Mouse (Mus musculus): ENCODE data around the gene Gm49373. TPM values are rescaled to one million over a fixed set of nuclear protein-coding genes. Genes with fewer than 3 reads are reported as not detected.
A peak's percentile ranks its signal among the peaks of the same experiment; 100 is the strongest.

The Gm49373 gene
- polyA plus RNA-seq (2012; rRNA removed), result 1.6 and 2.5 TPM in 2 replicates

DNA sequence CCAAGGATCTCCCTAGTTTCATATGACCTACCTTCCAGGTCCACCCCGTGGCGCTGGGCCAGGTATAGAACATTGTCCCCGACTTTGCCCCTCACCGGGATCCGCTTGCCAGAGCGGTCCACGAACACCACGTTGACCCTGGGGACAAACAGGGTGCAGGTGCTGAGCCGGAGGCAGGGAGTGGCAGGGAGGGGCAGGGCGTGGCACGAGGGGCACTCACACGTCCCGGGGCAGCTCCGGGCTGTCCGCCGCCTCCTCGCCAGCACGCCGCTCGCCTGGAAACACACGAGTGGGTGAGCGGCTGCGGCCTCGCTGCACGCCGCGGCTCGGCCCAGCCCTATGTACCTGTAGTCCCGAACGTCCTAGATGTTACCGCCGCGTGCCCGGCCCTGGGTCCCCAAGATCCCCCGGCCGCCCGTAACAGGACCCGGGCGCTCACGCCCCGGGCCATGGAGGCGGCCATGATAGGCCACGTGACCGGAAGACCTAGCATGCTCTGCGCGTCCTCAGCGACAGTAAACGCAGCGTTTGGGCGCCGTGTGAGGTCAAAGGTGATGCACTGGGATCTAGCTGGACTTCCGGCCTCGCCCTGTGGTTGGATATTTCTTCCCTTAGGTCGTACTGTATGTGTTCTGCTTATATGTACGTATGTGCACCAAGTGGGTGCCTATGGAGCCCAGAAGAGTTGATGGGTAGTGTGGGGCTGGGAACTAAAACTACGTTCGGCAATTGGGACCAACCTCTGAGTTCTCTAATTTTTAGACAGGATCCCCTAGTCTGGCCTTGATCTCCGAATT, at the start of gene Gm49373, which contains the start of gene Fdx1l:
Gene Gm49373 (minus strand): TSS at position 53 of the 797 bp plus-strand sequence.
Gene Fdx1l (minus strand): TSS at position 571 of the 797 bp plus-strand sequence.
- peak; percentile 84 to 94 for DNase-seq (ENCODE audit: extremely low spot score in 1 of 2, low spot score in 1 of 2)

DNA sequence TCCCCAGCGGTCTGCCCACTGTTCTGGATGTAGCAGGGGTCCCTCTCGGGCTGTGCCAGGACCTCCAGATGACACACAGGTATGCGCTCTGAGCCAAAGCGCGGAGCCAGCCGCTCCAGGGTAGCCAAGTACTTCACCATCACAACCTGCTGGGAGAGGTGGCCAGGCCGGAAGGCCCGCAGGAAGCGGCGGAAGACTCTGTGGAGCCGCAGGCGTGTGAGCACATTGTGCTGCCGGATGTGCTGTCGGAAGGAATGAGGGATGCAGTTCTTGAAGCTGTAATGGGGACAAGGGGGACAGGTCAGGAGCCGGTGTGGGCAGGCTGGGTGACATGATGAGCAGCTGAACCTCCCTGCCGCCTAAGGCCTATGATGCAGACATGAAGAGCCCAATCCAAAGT, 48.6 kb upstream of the Gm49373 start:
- no peak for DNase-seq (ENCODE audit: extremely low spot score in 1 of 2, low spot score in 1 of 2)

DNA sequence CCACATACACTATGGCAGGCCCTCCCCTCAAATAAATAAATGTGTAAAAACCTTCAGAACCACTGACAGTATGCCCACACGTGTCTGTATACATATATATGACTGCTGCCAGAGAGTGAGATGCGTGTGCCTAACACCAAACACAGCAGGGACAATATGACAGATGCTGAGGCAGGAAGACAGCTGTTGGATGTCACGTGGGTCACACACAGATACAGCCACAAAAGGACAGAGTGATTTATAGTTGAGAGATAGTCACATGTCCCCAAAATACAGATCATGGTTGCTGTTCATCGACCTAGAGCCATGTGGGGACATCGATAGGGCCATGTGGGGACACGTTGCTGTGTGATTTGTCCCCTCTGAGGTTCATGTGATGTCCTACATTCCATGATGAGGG, 44.2 kb upstream of the Gm49373 start:
- DNase-seq (ENCODE audit: extremely low spot score in 1 of 2, low spot score in 1 of 2), result no peak

DNA sequence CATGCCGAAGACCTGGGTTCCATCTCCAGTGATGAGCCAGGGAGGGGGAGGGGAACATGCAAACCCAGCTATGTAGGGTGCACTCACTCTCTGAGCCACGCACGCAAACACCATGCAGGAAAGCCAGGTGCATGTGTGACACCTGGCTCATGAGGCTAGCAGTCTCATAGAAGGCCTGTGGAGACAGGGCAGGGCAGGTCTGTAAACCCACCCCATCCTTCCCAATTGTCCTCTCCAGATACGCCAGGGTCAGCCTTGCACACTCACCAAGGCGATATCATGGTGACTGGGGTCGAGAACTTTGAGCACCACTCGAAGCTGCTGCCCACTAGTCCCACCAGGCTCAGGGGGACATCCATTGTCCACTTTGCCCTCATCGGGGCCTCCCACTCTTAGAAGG, 42.2 kb upstream of the Gm49373 start:
- no peak for DNase-seq (ENCODE audit: extremely low spot score in 1 of 2, low spot score in 1 of 2)

DNA sequence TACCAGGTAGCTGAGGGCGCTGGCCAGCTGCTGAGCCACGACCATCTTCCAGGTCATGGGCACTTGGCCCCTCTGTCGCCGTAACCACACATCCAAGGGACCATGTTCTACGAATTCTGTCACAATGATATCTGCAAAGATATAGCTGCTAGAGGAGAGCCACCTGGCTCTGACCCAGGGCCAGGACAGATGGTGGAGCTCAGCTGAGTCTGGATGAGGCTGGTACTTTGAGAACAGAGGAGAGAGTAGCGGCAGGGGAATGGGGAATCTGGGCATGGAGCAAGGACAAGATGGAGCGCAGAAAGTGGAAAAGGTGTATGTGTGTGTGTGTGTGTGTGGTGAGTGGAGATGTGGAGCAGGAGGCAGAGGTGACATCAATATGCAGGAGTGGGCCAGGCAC, 41.3 kb upstream of the Gm49373 start:
- DNase-seq (ENCODE audit: extremely low spot score in 1 of 2, low spot score in 1 of 2), result no peak

DNA sequence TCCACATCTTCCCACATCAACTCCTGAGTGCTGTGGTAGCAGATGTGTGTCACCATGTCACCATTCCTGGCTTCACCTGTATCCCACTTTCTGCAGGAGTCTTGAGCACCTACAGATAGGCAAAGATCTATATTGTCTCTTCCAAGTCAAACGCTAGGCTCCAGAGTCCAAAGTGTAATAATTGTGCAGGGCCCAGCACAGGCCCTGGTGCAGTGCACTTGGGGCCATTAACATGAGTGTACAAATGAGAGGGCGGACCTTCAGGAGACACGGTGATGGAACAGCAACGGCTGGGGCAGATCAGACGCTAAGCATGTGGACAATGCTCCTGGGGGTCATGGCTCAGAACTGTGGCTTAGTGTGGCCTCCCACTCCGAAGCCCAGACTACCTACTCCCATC, 40.9 kb upstream of the Gm49373 start:
- no peak for DNase-seq (ENCODE audit: extremely low spot score in 1 of 2, low spot score in 1 of 2)

DNA sequence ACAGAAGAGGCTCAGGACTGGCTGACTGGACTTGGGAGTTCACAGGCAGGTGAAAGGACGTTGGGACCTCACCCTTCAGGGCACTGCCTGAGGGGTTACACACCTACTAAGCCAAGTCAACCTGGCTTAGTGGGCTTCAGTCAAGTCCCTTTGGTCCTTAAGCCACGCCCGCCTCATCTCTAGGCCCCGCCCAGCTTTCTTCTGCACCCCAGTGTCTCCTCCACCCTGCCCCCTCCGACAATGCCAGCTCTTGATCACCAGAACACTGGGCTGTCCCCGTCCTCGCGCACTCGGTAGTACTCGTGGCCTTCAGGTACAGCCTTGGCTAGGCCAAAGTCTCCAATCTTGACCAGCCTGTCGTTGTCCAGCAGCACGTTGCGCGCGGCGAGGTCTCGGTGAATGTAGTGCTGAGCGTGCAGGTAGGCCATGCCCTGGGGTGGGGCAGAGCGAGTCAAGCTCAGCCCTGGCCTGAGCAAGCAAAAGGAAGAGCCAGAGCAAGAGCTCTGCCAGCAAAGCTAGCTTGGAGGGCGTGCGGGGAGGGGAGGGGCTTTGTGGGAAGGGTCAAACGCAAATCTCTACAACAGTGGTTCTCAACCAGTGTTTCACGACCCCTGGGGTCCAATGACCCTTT, 34.8 kb upstream of the Gm49373 start:
- DNase-seq (ENCODE audit: extremely low spot score in 1 of 2, low spot score in 1 of 2), result no peak

DNA sequence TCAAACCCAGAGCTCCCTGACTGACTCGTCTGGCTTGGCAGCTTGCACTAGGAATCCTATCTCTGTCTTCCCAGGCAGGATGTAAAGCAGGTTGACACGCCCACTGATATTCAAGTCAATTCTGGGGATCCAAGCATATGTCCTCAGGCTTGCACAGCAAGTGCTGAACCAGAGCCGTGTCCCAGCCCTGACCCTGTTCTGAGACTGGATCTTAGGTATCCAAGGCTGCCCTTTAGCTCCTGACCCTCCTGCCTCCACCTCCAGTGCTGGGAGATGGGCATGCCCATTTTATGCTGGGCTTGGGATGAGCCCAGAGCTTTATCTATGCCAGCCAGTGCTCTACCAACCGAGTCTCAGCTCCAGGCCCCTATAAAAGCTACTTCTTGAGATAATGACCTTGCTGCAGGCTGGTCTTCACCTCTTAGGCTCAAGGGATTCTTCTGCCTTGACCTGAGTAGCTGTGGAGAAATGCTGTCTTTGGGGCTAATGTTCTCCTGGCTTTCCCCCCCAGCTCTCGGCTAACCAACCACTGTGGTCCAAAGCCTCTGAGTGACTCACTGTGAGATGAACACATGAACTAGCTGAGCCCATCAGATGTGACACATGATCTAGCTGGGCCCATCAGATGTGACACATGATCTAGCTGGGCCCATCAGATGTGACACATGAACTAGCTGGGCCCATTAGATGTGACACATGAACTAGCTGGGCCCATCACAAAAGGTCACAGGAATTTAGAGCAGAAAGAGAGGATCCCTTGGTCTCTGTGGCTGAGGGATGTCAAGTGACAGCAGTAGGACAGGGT, 33.1 kb upstream of the Gm49373 start:
- DNase-seq (ENCODE audit: extremely low spot score in 1 of 2, low spot score in 1 of 2), result peak in 1 of 2 experiments; percentile 33

DNA sequence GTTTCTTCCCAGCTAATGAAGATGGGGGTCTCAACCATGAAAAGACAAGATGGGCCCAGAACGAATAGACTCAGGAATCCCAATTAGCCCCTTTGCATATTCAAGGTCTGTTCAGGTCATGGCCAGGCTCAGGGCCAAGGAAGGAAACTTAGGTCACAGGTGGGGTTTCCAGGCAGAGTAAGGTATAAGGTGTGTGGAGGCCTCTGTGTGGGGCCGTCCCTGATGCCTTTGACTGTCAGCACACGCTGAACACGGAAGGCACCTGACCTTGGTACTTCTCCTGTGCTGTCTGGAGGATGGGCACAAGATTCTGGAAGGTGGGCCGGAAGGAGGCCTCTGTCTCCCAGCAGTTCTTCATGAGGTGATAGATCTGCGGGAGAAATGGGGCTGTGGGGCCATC, 31.9 kb upstream of the Gm49373 start:
- DNase-seq (ENCODE audit: extremely low spot score in 1 of 2, low spot score in 1 of 2), result no peak

DNA sequence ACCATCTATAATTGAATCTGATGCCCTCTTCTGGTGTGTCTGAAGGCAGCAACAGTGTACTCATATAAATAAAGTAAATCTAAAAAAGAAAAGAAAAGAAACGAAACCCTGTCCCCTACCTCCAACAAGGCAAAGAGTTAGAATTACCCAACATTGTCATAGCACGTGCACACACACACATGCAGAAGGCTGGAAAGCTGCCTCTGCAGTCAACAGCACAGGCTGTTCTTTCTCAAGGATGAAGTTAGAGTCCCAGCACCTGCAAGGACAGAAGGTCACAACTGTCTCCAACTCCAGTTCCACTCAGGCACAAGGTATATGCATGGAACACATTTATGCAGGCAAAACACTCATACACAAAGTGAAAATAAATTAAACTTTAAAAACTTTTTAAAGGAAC, 29.2 kb upstream of the Gm49373 start:
- DNase-seq (ENCODE audit: extremely low spot score in 1 of 2, low spot score in 1 of 2), result no peak

DNA sequence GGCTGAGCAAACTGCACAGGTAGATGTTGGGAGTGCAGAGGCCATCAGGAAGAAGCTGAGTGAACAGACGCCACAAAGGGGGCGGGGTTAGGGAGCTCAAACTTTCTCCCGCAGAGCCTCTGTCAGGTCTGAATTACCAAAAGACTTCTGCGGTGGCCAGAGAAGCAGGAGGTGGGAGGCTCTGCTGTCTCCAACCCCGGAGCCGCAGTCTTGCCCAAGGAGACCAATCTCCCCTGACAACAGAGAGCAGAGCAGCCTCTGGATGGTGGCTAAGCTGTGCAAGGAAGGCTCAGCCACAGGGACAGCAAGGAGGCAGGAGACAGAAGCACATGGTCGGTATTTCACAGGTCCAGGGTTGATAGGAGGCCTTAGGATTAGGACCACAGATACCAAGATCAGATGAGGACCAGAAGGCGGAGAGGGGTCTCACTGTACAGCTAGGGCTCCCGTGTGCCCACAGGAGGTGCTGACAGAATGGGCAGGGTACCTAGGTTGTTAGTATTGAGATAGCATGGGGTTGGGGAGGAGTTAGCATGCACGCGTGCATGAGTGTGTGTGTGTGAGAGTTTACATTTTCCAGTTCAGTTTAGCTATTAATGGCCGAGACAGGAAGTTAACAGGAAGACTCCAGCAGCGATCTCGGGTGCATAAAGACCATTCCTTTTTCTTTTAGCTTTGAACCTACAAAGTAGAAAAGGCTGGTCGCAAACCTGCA, 27.7 kb upstream of the Gm49373 start:
- DNase-seq (ENCODE audit: extremely low spot score in 1 of 2, low spot score in 1 of 2), result no peak

DNA sequence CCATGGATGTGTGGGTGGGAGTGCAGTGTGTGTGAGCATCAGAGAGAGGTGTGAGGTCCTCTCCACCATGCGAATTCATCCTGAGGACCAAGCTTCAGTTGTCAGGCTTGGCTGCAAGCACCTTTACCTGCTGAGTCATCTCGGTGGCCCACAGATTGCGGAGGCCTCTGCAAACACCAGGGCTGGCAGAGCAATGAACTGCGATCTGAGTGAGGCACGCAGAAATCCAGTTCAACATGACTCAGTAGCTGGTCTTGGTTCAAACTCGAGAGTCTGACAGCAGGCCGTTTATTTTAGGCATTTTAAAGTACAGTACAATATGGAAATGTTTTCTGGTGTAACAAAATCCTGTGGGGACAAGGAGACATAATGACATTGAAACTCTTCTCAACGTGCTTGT, 24.9 kb upstream of the Gm49373 start:
- peak; percentile 72 to 84 for DNase-seq (ENCODE audit: extremely low spot score in 1 of 2, low spot score in 1 of 2)

DNA sequence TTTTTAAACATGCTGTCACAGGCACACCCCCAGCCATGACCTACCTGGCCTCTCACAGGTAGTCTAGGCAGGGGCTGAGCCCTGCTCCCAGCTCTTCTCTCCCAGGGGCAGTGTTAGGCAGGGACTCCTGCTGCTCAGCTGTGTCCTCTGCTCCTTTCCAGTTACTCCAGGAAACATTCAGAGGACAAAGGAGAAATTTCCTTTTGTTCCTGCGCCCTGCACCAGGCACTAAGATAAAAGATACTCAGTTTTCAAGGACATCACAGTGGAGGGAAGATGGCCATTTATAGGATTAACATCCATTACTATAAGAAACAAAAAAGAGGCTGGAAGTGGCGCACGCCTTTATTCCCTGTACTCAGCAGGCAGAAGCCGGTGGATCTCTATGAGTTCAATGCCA, 23.1 kb upstream of the Gm49373 start:
- no peak for DNase-seq (ENCODE audit: extremely low spot score in 1 of 2, low spot score in 1 of 2)

DNA sequence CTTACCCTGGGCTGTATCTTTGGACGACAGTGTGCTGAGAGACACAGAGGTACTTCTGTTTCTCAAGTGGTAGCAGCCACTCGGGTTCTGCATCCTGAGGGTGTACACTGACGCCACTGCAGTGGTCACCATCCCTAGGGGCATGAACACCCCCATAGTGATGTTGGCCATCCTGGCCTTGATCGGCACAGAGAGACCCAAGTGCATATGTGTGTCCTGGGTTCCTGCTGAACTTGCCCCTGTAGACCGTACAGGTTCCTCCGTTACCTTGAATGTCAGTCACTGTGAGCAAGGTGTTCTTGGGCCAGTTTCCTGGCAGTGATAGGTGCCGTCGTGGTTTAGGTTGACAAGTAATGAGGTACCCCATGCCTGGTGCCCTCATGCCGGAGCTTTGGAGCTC, 20.5 kb upstream of the Gm49373 start:
- DNase-seq (ENCODE audit: extremely low spot score in 1 of 2, low spot score in 1 of 2), result no peak

DNA sequence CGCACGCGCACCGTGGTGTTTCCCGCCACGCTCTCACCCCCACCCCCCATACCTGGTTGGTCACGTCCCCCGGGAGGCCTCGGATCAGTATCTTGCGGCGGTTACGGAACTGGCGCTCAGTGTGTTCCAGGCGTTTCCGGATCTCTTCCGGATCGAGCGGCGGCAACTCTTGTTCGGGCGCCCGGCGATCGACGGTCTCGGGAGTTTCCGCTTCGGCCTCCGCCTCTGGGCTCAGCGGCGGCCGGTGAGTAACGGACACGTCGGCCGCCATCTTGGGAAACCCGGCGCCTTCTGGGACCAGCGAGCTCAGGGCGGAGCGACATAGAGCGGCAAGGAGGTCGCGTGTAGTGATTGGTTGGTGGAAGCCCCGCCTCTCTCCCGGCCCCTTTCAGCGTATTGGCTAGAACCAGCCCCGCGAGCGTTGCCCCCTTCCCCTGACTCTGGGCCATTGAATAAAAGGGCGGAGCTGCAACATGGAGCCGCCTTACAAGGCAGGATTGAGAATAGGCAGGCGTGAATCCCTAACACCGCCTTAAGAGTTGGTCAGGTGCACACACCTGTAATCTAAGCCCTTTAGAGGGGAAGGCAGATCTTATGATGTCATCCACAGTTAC, 18.9 kb upstream of the Gm49373 start, which contains the start of the genes Gm38431 and Raver1:
Gene Gm38431 (minus strand): TSS at position 291 of the 614 bp plus-strand sequence.
Gene Raver1 (minus strand): TSS at position 302 of the 614 bp plus-strand sequence.
- peak; percentile 97 to 98 for DNase-seq (ENCODE audit: extremely low spot score in 1 of 2, low spot score in 1 of 2)

DNA sequence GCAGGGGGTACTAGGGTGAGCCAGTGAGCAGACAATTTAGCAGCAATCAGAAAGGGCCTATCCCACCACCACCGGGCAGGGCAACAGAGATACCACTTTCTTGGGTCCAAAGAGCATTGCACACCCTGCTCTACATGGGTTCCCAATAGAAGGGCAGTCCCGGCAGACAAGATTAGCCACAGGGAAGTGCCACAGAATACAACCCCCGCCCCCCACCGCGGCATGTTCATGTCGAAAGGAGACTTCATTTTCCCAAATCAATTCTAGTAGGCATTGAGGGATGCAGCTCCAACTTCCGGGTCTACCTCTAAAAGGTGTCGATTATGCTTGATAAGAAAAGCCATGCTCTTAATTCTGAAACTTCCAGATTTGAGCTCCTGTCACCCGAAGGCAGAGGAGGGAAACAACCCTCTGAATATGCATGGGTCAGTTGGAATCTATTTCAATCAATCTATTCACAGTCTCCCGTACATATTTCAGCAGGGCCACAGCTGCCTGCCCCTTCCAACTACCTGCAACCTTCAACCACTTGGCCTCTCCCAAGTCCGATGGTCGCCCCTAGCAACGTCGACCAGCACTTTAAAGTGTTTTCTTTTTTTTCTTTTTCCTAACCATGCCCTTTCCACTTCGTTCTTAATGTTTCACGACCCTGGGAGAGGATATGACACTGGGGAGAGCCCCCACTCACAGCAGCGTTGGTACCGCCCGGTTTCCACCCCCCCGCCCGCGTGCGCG, 18.2 kb upstream of the Gm49373 start:
- DNase-seq (ENCODE audit: extremely low spot score in 1 of 2, low spot score in 1 of 2), result no peak

DNA sequence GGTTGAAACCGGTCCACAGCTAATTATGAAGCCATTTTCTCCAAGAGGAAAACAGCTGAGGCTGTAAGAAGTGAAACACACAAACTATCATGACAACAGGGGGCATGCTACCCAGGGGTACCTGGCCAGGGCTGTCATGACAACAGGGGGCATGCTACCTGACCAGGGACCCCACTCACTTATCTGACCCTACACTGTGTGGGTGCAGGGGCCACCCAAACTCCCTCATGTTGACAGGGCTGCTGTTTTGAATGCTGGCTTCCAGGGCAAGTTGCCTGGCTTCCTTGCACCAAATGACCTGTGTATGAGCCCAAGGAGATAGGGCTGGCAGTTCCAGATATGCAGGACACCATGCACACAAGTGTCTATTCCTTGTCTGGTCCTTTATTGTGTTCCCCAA, 17.6 kb upstream of the Gm49373 start:
- no peak for DNase-seq (ENCODE audit: extremely low spot score in 1 of 2, low spot score in 1 of 2)

DNA sequence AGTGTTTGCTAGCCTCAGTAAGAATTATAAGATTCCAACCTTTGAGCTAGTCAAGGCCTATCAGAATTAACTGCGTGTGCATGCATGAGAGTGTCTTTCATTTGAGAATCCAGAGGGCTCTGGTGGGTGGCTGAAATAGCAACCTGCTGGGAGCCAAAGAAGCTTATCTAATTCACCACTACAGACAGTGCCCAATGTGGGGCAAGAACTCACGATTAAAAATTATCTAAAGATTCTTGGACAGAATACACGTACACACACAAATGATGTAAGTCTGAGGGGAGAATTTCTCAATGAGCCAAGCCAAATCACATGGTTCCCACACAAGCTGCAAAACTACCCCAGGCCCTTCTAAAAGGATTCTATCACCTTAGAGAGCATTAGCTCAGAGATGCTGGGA, 10.4 kb upstream of the Gm49373 start:
- DNase-seq (ENCODE audit: extremely low spot score in 1 of 2, low spot score in 1 of 2), result no peak

DNA sequence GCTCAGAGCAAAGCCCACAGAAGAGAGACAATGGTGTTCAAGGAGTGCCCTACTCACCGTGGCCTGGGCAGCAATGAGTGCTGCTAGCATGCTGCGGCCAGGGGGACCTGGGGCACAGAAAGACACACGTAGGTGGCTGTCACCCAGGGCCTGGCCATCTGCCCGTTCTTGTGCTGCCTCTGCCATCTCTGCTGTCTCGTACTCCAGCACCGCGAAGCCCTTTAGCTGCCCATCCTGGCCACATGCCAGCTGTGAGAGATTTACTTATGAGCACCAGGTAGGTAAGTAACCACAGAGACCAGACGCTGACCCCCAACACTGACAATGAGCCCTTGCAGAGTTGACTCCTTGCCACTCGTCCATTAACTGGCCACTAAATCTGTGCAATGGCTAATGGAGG, 8.2 kb upstream of the Gm49373 start:
- no peak for DNase-seq (ENCODE audit: extremely low spot score in 1 of 2, low spot score in 1 of 2)
